Mouse (Mus musculus): ENCODE measurements around the gene A830031A19Rik.

GRCm38 (mm10) chr11:24008244-24008643, 66.6 kb downstream of the A830031A19Rik start:
- no peak for TF ChIP-seq CTCF (IDR thresholded peaks at IDR 0.05; ENCODE audit: low read depth, low read length)
- TF ChIP-seq GATA1 (IDR thresholded peaks at IDR 0.05; ENCODE audit: borderline replicate concordance, low read length) = no peak
- no peak for TF ChIP-seq GATA2 (IDR thresholded peaks at IDR 0.05; ENCODE audit: borderline replicate concordance, low read depth, low read length)

Measured in G1E (cell line).